8 mouse cellular contexts compared by ENCODE assay signal in the genomic region with DNA sequence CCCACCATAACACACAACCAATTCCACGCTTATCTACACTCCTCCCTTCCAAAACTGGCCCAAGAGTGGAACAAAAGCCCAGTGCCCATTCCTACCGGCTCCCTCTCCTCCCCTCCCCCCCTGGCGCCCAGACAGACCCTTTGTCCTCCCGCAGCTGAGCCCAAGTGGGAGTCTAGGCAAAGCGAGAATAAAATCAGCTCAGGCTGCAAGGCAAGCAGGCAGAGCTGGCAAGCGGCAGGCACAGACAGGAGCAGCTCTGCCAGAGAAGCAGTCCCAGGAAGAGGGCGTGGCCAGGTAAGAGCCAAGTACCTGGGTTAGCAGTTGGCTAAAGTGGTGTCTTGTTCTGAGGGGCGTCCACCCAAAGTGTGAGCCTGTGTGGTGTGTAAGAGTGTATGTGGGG. TPM values are rescaled to one million over a fixed set of nuclear protein-coding genes. Genes with fewer than 3 reads are reported as not detected.
DNase-seq lines count a peak whose midpoint lies in the region; ATAC-seq lines count a peak whose summit lies in the region.

Klhl35 (plus strand) TSS at position 194 of the 400 bp plus-strand sequence.

- 24% methylated on average over 8 of the region's 8 CpGs for WGBS in lung, embryonic 16.5 days
- 19% methylated on average over 8 of the region's 8 CpGs for WGBS in neural tube, embryonic 11.5 days

- H3K4me1 ChIP-seq in lung, embryonic 16.5 days (replicated peaks; ENCODE audit: control insufficient read depth, insufficient read depth, low read length) = peaks cover 29% of the 10 kb centered on the region
- peaks cover 37% of the 10 kb centered on the region for H3K4me1 ChIP-seq in neural tube, embryonic 11.5 days (ENCODE audit: control insufficient read depth, insufficient read depth, low read length)

- no peaks in the 10 kb centered on the region for H3K27me3 ChIP-seq in lung, embryonic 16.5 days (ENCODE audit: control insufficient read depth, insufficient read depth, low read depth, low read length)
- peaks cover 5% of the 10 kb centered on the region; the same call in 1 of the 2 replicates for H3K27me3 ChIP-seq in neural tube, embryonic 11.5 days (ENCODE audit: control insufficient read depth, insufficient read depth, low read length)

- no peak for ATAC-seq in lung, embryonic 16.5 days (ENCODE audit: low read depth)
- no peak for ATAC-seq in neural tube, embryonic 11.5 days (ENCODE audit: insufficient read depth, low FRiP score, low TSS enrichment)

- H3K36me3 ChIP-seq in lung, embryonic 16.5 days (ENCODE audit: control insufficient read depth, insufficient read depth, low read length) = no peaks in the 10 kb centered on the region
- no peaks in the 10 kb centered on the region; the same call in 1 of the 2 replicates for H3K36me3 ChIP-seq in neural tube, embryonic 11.5 days (ENCODE audit: control insufficient read depth, insufficient read depth, low read length)

- DNase-seq in embryo, embryonic 10.5 days (ENCODE audit: low spot score) = peak; percentile 58
- no peak for DNase-seq in embryo, embryonic 9.5 days (ENCODE audit: extremely low spot score)
- DNase-seq in lung, postnatal 4 days = no peak
- DNase-seq in kidney, postnatal 14 days = peak; percentile 43
- peak; percentile 77 for DNase-seq in neural tube, embryonic 11.5 days (ENCODE audit: low spot score)
- DNase-seq in spleen, postnatal 4 days (ENCODE audit: low spot score in 2 of 2) = no peak
- DNase-seq in cerebellum, adult 9-10 months = no peak

- H3K27ac ChIP-seq in lung, embryonic 16.5 days (ENCODE audit: low read length) = peak within 1 kb of the TSS; percentile 95; the same call in 1 of the 2 replicates
- peak within 1 kb of the TSS; percentile 68 for H3K27ac ChIP-seq in neural tube, embryonic 11.5 days (ENCODE audit: low read depth, low read length)

- 0 out of 2 replicates have a peak within 1 kb of the TSS, but pooled peaks have one; percentile 26 for H3K9ac ChIP-seq in lung, embryonic 16.5 days (ENCODE audit: low read length)
- peak within 1 kb of the TSS; percentile 56 for H3K9ac ChIP-seq in neural tube, embryonic 11.5 days (ENCODE audit: low read length)

- H3K9me3 ChIP-seq in lung, embryonic 16.5 days (ENCODE audit: control insufficient read depth, low read length) = no peaks in the 10 kb centered on the region
- H3K9me3 ChIP-seq in neural tube, embryonic 11.5 days (ENCODE audit: control insufficient read depth, low read length) = no peaks in the 10 kb centered on the region

- H3K4me3 ChIP-seq in lung, embryonic 16.5 days (ENCODE audit: low read length) = 0 out of 2 replicates have a peak within 1 kb of the TSS, but pooled peaks have one; percentile 3
- peak within 1 kb of the TSS; percentile 15; the same call in 1 of the 2 replicates for H3K4me3 ChIP-seq in neural tube, embryonic 11.5 days (ENCODE audit: low read depth, low read length)

- H3K4me2 ChIP-seq in lung, embryonic 16.5 days (ENCODE audit: low read depth, low read length) = peak within 1 kb of the TSS; percentile 34; the same call in 1 of the 2 replicates
- peak within 1 kb of the TSS; percentile 69 for H3K4me2 ChIP-seq in neural tube, embryonic 11.5 days (ENCODE audit: low read depth)

RNA-seq across cellular contexts. Expression of gene Klhl35, which starts in this region (rescaled TPM):
- polyA plus RNA-seq in lung, embryonic 16.5 days (2015; fragmentation: Nextera tagmentation; extraction: Ambion mirVana) = 0.24 and 0.30 TPM in 2 replicates
- 25.8 and 31.4 TPM in 2 replicates for polyA plus RNA-seq in neural tube, embryonic 11.5 days (2014; fragmentation: Nextera tagmentation; extraction: Ambion mirVana)

Comparison
In these comparisons a context has a peak if more than half of its experiments do, and no peak if none do; other contexts are left out.
1. RNA of gene Klhl35 (polyA plus RNA-seq): 25.8 to 31.4 TPM in neural tube, embryonic 11.5 days; 0.24 to 0.30 TPM in lung, embryonic 16.5 days; every median in the first group is over 10 times any median in the second.
2. DNase-seq: peak in embryo, embryonic 10.5 days (single experiment), kidney, postnatal 14 days (single experiment) and neural tube, embryonic 11.5 days (single experiment); none in embryo, embryonic 9.5 days (single experiment), lung, postnatal 4 days (0 of 2), spleen, postnatal 4 days (0 of 2) and cerebellum, adult 9-10 months (single experiment).